Mouse (Mus musculus) CH12.LX (cell line): ENCODE results near the gene Fgfr2.

Source experiments
- CTCF ChIP-seq, 2 experiments: IDR thresholded peaks in 1 of 2; conservative IDR thresholded peaks in 1 of 2; 2 replicates each; pipeline ENCODE4 v1.5.1; 2011 to 2012; ENCODE audit warnings: low read depth in 2 of 2, low read length in 2 of 2, improper control_type of control experiment in 1 of 2, inconsistent platforms in 1 of 2, mild to moderate bottlenecking in 1 of 2, moderate library complexity in 1 of 2
- E2F4 ChIP-seq: IDR thresholded peaks from 2 replicates; pipeline ENCODE4 v1.6.1; 2011; ENCODE audit warnings: low read depth, low read length, improper control_type of control experiment; ENCODE audit not compliant: insufficient replicate concordance
- EP300 ChIP-seq: IDR thresholded peaks from 2 replicates; pipeline ENCODE4 v1.6.1; 2011; ENCODE audit warnings: low read length, improper control_type of control experiment
- ETS1 ChIP-seq: conservative IDR thresholded peaks from 2 replicates; pipeline ENCODE4 v1.6.1; 2012; ENCODE audit warnings: low read depth, mild to moderate bottlenecking, inconsistent platforms, low read length, improper control_type of control experiment, moderate library complexity
- MAX ChIP-seq: IDR thresholded peaks from 2 replicates; pipeline ENCODE4 v1.6.1; 2011; ENCODE audit warnings: low read length, improper control_type of control experiment
- MAZ ChIP-seq: IDR thresholded peaks from 2 replicates; pipeline ENCODE4 v1.6.1; 2012; ENCODE audit warnings: low read depth, mild to moderate bottlenecking, inconsistent platforms, low read length, improper control_type of control experiment, moderate library complexity
- MEF2A ChIP-seq: IDR thresholded peaks from 2 replicates; pipeline ENCODE4 v1.6.1; 2014; ENCODE audit warnings: low read depth, mild to moderate bottlenecking, inconsistent platforms, low read length, improper control_type of control experiment, borderline replicate concordance
- NRF1 ChIP-seq: IDR thresholded peaks from 2 replicates; pipeline ENCODE4 v1.6.1; 2014; ENCODE audit warnings: low read depth, mild to moderate bottlenecking, inconsistent platforms, low read length, improper control_type of control experiment, moderate library complexity
- POLR2A ChIP-seq: IDR thresholded peaks from 2 replicates; pipeline ENCODE4 v1.6.1; 2011; ENCODE audit warnings: low read depth, mild to moderate bottlenecking, improper control_type of control experiment, low read length
- SIN3A ChIP-seq: IDR thresholded peaks from 2 replicates; pipeline ENCODE4 v1.6.1; 2012; ENCODE audit warnings: low read length, improper control_type of control experiment, inconsistent platforms
- ZC3H11A ChIP-seq: IDR thresholded peaks from 2 replicates; pipeline ENCODE4 v1.6.1; 2012; ENCODE audit warnings: low read depth, mild to moderate bottlenecking, inconsistent platforms, low read length, improper control_type of control experiment

GRCm38 (mm10) chr7:131548473-131548872 lies 1574.7 kb downstream of the Fgfr2 start, which contains the start of gene Hmx2:
- TF ChIP-seq SIN3A (no peak), EP300 (no peak), ZC3H11A (no peak), MAX (no peak), POLR2A (no peak), CTCF (conservative IDR thresholded peaks at IDR 0.05 in 1 of 2, IDR thresholded peaks at IDR 0.05 in 1 of 2; ENCODE audit: low read depth in 2 of 2, low read length in 2 of 2) (no peak), E2F4 (no peak), NRF1 (no peak), MEF2A (no peak), ETS1 (no peak), MAZ (no peak)
